Mouse (Mus musculus): ENCODE measurements around the gene Msmp. TPM values are rescaled to one million over a fixed set of nuclear protein-coding genes. Genes with fewer than 3 reads are reported as not detected.

The Msmp gene
- total RNA-seq, 4 experiments from 2014 or later = 0.52 TPM; not detected in 3

Small RNA genes lying within 50 kb of the gene (microRNA-seq; reads per million reads assigned to microRNA genes)
- gene Gm25262 = 0.84 reads per million

Other genes with a start within 250 kb of the Msmp start
- gene Rusc2, start 202.5 kb downstream of the Msmp start, total RNA-seq (2022) = 10 to 100 TPM; 47.4 to 58.6 (median 48.9) TPM
- not detected for gene Fam166b, start 155.4 kb downstream of the Msmp start, total RNA-seq (2022)
- gene Tesk1, start 142.6 kb downstream of the Msmp start, total RNA-seq (2022) = 10 to 100 TPM; 31.3 to 38.2 (median 35.2) TPM
- 1 to 10 TPM in 1 of 4 experiments, under 1 TPM in 3; 0.24 to 1.1 (median 0.69) TPM for gene Cd72, start 129.9 kb downstream of the Msmp start, total RNA-seq (2022)
- gene Sit1, start 100.8 kb downstream of the Msmp start, total RNA-seq (2022) = not detected
- gene Ccdc107, start 91.6 kb downstream of the Msmp start, total RNA-seq (2022) = 10 to 100 TPM; 28.7 to 39.4 (median 32.4) TPM
- gene Arhgef39, start 84.8 kb downstream of the Msmp start, total RNA-seq (2022) = not detected
- 1 to 10 TPM in 1 of 4 experiments, under 1 TPM in 3; 0.25 to 1.0 (median 0.52) TPM for gene Car9, start 77.5 kb downstream of the Msmp start, total RNA-seq (2022)
- 10 to 100 TPM; 25.4 to 34.9 (median 31.1) TPM for gene Tpm2, start 60.7 kb downstream of the Msmp start, total RNA-seq (2022)
- gene Creb3, start 22.2 kb downstream of the Msmp start, total RNA-seq (2022) = 10 to 100 TPM; 39.7 to 48.8 (median 43.2) TPM
- gene Tln1, start 21.8 kb downstream of the Msmp start, total RNA-seq (2022) = 100 to 1,000 TPM in 2 of 4 experiments, 10 to 100 TPM in 2; 96.1 to 117 (median 101) TPM
- 10 to 100 TPM; 31.3 to 39.6 (median 34.6) TPM for gene Rgp1, start 5.8 kb downstream of the Msmp start, total RNA-seq (2022)
- gene Gba2, start 5.6 kb downstream of the Msmp start, total RNA-seq (2022) = 10 to 100 TPM; 11.7 to 14.0 (median 13.0) TPM
- gene Npr2, start 47.4 kb upstream of the Msmp start, total RNA-seq (2022) = 10 to 100 TPM; 41.4 to 57.5 (median 44.0) TPM
- under 1 TPM in 1 of 4 experiments, not detected in 3; 0.53 TPM for gene Spag8, start 69.1 kb upstream of the Msmp start, total RNA-seq (2022)
- 100 to 1,000 TPM; 162 to 188 (median 167) TPM for gene Hint2, start 72.0 kb upstream of the Msmp start, total RNA-seq (2022)
- 10 to 100 TPM; 20.3 to 24.0 (median 21.7) TPM for gene Tmem8b, start 84.5 kb upstream of the Msmp start, total RNA-seq (2022)
- gene Fam221b, start 84.7 kb upstream of the Msmp start, total RNA-seq (2022) = under 1 TPM; 0.14 to 0.38 (median 0.28) TPM
- not detected for gene Olfr70, start 116.3 kb upstream of the Msmp start, total RNA-seq (2022)
- gene Olfr71, start 125.8 kb upstream of the Msmp start, total RNA-seq (2022) = not detected
- 1 to 10 TPM; 3.0 to 4.4 (median 4.3) TPM for gene Hrct1, start 142.7 kb upstream of the Msmp start, total RNA-seq (2022)
- 1 to 10 TPM; 3.6 to 4.4 (median 4.1) TPM for gene Spaar, start 145.5 kb upstream of the Msmp start, total RNA-seq (2022)
- gene Olfr159, start 186.5 kb upstream of the Msmp start, total RNA-seq (2022) = not detected
- gene Olfr156, start 239.4 kb upstream of the Msmp start, total RNA-seq (2022) = not detected